Mouse (Mus musculus) right cerebral cortex, postnatal 36 days (tissue): Measurements from ENCODE around the gene Gm3138.
"Not testable (repeated sequence)": the region's sequence is repeated elsewhere in the genome, so short reads cannot be mapped to it uniquely, and the experiment has no call there.

ENCODE experiments used
- DNase-seq, 2 experiments: peaks; one replicate each; pipeline ENCODE4 v3.0.0; 2022; ENCODE audit warnings: low spot score in 2 of 2, mixed read lengths in 1 of 2

Gene Gm3138

GRCm38 (mm10) chr14:4249331-4249730, at the start of gene Gm3138:
Gm3138 (plus strand) TSS chr14:4249631.
- DNase-seq, result not testable (repeated sequence)

GRCm38 (mm10) chr14:4269238-4269950, 20.0 kb downstream of the Gm3138 start:
- not testable (repeated sequence) for DNase-seq

- DNase-seq, result not testable (repeated sequence)
Observed at GRCm38 (mm10) chr14:4279828-4280227, 30.4 kb downstream of the Gm3138 start.
